10 mouse cellular contexts compared by ENCODE assay signal in the genomic region with DNA sequence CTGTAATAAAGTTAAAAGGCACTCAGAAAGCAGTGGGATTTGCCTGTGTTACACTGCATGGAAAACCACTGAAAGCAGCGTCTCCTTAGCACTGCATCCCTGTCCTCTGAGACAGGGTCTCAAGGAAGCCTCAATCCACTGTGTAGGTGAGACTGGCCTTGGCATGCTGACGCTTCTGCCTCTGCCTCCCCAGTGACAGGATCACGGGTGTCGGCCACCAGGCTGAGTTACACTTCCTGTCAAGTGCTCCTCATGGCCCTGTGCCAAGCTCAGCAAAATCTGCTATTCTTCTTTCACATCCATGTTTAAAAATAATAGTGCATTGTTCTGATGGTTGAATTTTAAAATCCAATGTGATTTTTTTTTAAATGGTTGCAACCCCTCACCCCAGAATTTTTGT. TPM values are rescaled to one million over a fixed set of nuclear protein-coding genes. Genes with fewer than 3 reads are reported as not detected.
DNase-seq lines count a peak whose midpoint lies in the region; ATAC-seq lines count a peak whose summit lies in the region.
"Had no signal": no experiment of that assay in that cellular context is flagged by ENCODE, and none has a peak within 500 bp of the region (broad histone marks: within the 10 kb centered on the region; RNA-seq: fewer than 3 reads in every experiment).

No protein-coding gene starts in this region.

- intact Hi-C loops in gastrocnemius, postnatal 36 days (cut with DNase I) = no loop called here
- intact Hi-C loops in left cerebral cortex, postnatal 4 days (cut with DNase I) = no loop called here

- H3K9ac ChIP-seq in heart, embryonic 12.5 days = no peak overlapping the region
- H3K9ac ChIP-seq in intestine, embryonic 15.5 days = no peak overlapping the region
- H3K9ac ChIP-seq: neural tube, embryonic 12.5 days had no signal

- DNase-seq in heart, adult 18-20 months = peak; percentile 75 to 87
- DNase-seq in urinary bladder, postnatal 14 days (ENCODE audit: low spot score) = peak; percentile 43
- DNase-seq in urinary bladder, postnatal 10 days (ENCODE audit: low spot score) = no peak
- peak; percentile 27 to 60 for DNase-seq in gastrocnemius, postnatal 36 days
- DNase-seq in left cerebral cortex, postnatal 4 days = peak; percentile 43
- peak; percentile 43 to 47 for DNase-seq in spleen, postnatal 36 days (ENCODE audit: low spot score in 2 of 2)

- H3K4me1 ChIP-seq in heart, embryonic 12.5 days (replicated peaks) = peaks cover 34% of the 10 kb centered on the region
- no peaks in the 10 kb centered on the region; the same call in 1 of the 2 replicates for H3K4me1 ChIP-seq in intestine, embryonic 15.5 days (replicated peaks)
- H3K4me1 ChIP-seq: neural tube, embryonic 12.5 days had no signal

- H3K27me3 ChIP-seq in heart, embryonic 12.5 days (replicated peaks) = no peaks in the 10 kb centered on the region
- H3K27me3 ChIP-seq in intestine, embryonic 15.5 days (replicated peaks) = no peaks in the 10 kb centered on the region
- H3K27me3 ChIP-seq: neural tube, embryonic 12.5 days had no signal

- no peak overlapping the region for H3K4me2 ChIP-seq in heart, embryonic 12.5 days
- no peak overlapping the region for H3K4me2 ChIP-seq in intestine, embryonic 15.5 days (replicated peaks)
- H3K4me2 ChIP-seq: neural tube, embryonic 12.5 days had no signal

- peaks cover 60% of the 10 kb centered on the region for H3K36me3 ChIP-seq in heart, embryonic 12.5 days
- H3K36me3 ChIP-seq in intestine, embryonic 15.5 days = peaks cover 19% of the 10 kb centered on the region

- ATAC-seq in heart, embryonic 12.5 days (ENCODE audit: insufficient number of reproducible peaks, low FRiP score) = no peak
- ATAC-seq in intestine, embryonic 15.5 days = no peak

- no peak overlapping the region for H3K4me3 ChIP-seq in heart, embryonic 12.5 days
- H3K4me3 ChIP-seq in intestine, embryonic 15.5 days (replicated peaks) = no peak overlapping the region
- H3K4me3 ChIP-seq: neural tube, embryonic 12.5 days had no signal

- H3K9me3 ChIP-seq in heart, embryonic 12.5 days (replicated peaks) = no peaks in the 10 kb centered on the region
- no peaks in the 10 kb centered on the region for H3K9me3 ChIP-seq in intestine, embryonic 15.5 days
- H3K9me3 ChIP-seq: G1E; neural tube, embryonic 12.5 days had no signal

- H3K27ac ChIP-seq in heart, embryonic 12.5 days (ENCODE audit: poor library complexity, severe bottlenecking) = no peak overlapping the region
- H3K27ac ChIP-seq in intestine, embryonic 15.5 days = no peak overlapping the region
- H3K27ac ChIP-seq: neural tube, embryonic 12.5 days had no signal

- WGBS in heart, embryonic 12.5 days = 40% methylated on average over 4 of the region's 4 CpGs
- WGBS in intestine, embryonic 15.5 days = 48% methylated on average over 4 of the region's 4 CpGs

RNA-seq across cellular contexts. Expression of a gene that starts 31.9 kb away (rescaled TPM):
- total RNA-seq in heart, adult 18-20 months (2021) = 1 to 10 TPM; 3.8 to 5.3 TPM
- polyA plus RNA-seq in heart, embryonic 12.5 days (2016; fragmentation: Nextera tagmentation; extraction: Ambion mirVana) = 14.9 and 16.2 TPM in 2 replicates
- 1 to 10 TPM; 3.1 to 3.9 TPM for total RNA-seq in gastrocnemius, postnatal 36 days (2021)
- 10 to 100 TPM; 14.6 to 19.6 TPM for total RNA-seq in left cerebral cortex, postnatal 4 days (2021)
- 14.6 and 16.3 TPM in 2 replicates for polyA plus RNA-seq in intestine, embryonic 15.5 days (2015; fragmentation: Nextera tagmentation; extraction: Ambion mirVana)

RNA-seq across cellular contexts. Expression of a gene that starts 32.0 kb away (rescaled TPM):
- total RNA-seq in heart, adult 18-20 months (2021) = 100 to 1,000 TPM; 291 to 328 TPM
- 243 and 248 TPM in 2 replicates for polyA plus RNA-seq in heart, embryonic 12.5 days (2016; fragmentation: Nextera tagmentation; extraction: Ambion mirVana)
- 100 to 1,000 TPM; 185 to 233 TPM for total RNA-seq in gastrocnemius, postnatal 36 days (2021)
- 100 to 1,000 TPM; 737 to 784 TPM for total RNA-seq in left cerebral cortex, postnatal 4 days (2021)
- 257 and 283 TPM in 2 replicates for polyA plus RNA-seq in intestine, embryonic 15.5 days (2015; fragmentation: Nextera tagmentation; extraction: Ambion mirVana)

RNA-seq across cellular contexts. Expression of a gene that starts 41.6 kb away (rescaled TPM):
- total RNA-seq in heart, adult 18-20 months (2021) = 1 to 10 TPM; 3.5 to 4.6 TPM
- polyA plus RNA-seq in heart, embryonic 12.5 days (2016; fragmentation: Nextera tagmentation; extraction: Ambion mirVana) = 6.9 and 7.6 TPM in 2 replicates
- total RNA-seq in gastrocnemius, postnatal 36 days (2021) = 1 to 10 TPM; 3.1 to 3.2 TPM
- total RNA-seq in left cerebral cortex, postnatal 4 days (2021) = 1 to 10 TPM; 5.2 to 6.2 TPM
- polyA plus RNA-seq in intestine, embryonic 15.5 days (2015; fragmentation: Nextera tagmentation; extraction: Ambion mirVana) = 11.7 and 11.9 TPM in 2 replicates
